ENCODE assay signal across 11 mouse cellular contexts in genomic region chr13:81640881-81641280, GRCm38 (mm10). TPM values are rescaled to one million over a fixed set of nuclear protein-coding genes. Genes with fewer than 3 reads are reported as not detected.
DNase-seq lines count a peak whose midpoint lies in the region; ATAC-seq and TF ChIP-seq lines count a peak whose summit lies in the region.
"Had no signal": no experiment of that assay in that cellular context is flagged by ENCODE, and none has a peak within 500 bp of the region (broad histone marks: within the 10 kb centered on the region; RNA-seq: fewer than 3 reads in every experiment).

No protein-coding gene starts in this region.

- peak overlapping the region; percentile 51 for H3K4me2 ChIP-seq in forebrain, embryonic 13.5 days
- H3K4me2 ChIP-seq in midbrain, embryonic 14.5 days (ENCODE audit: low read length): peak overlapping the region; percentile 47; the same call in 1 of the 2 replicates

- H3K4me1 ChIP-seq in ES-Bruce4 (ENCODE audit: control insufficient read depth, insufficient read depth, low read length): peaks cover 2% of the 10 kb centered on the region
- peaks cover 30% of the 10 kb centered on the region for H3K4me1 ChIP-seq in forebrain, embryonic 13.5 days
- H3K4me1 ChIP-seq in midbrain, embryonic 14.5 days (ENCODE audit: control insufficient read depth, insufficient read depth, low read length): peaks cover 9% of the 10 kb centered on the region; the same call in 1 of the 2 replicates

- H3K9ac ChIP-seq in ES-Bruce4 (ENCODE audit: low read depth, poor library complexity, severe bottlenecking): 0 out of 2 replicates have a peak overlapping the region, but pooled peaks have one; percentile 39
- no peak overlapping the region for H3K9ac ChIP-seq in forebrain, embryonic 13.5 days
- no peak overlapping the region for H3K9ac ChIP-seq in midbrain, embryonic 14.5 days (replicated peaks; ENCODE audit: low read length)

- peaks cover 2% of the 10 kb centered on the region; the same call in 1 of the 2 replicates for H3K36me3 ChIP-seq in ES-Bruce4 (ENCODE audit: control insufficient read depth, insufficient read depth, low read length, poor library complexity, severe bottlenecking)
- H3K36me3 ChIP-seq in forebrain, embryonic 13.5 days (ENCODE audit: poor library complexity, severe bottlenecking): no peaks in the 10 kb centered on the region
- no peaks in the 10 kb centered on the region for H3K36me3 ChIP-seq in midbrain, embryonic 14.5 days (ENCODE audit: control insufficient read depth, insufficient read depth, low read length)

- ATAC-seq in forebrain, embryonic 13.5 days: peak; percentile 36
- ATAC-seq in midbrain, embryonic 14.5 days (ENCODE audit: low FRiP score, low TSS enrichment): no peak
- ATAC-seq in activated CD4-positive, CD25-positive, alpha-beta regulatory T cell, adult 4 months: no peak

- no peak for TF ChIP-seq POLR2A in ES-Bruce4 (IDR thresholded peaks at IDR 0.05; ENCODE audit: insufficient read depth, low read length)

- no peak overlapping the region for H3K27ac ChIP-seq in ES-Bruce4 (ENCODE audit: insufficient read depth, low read length)
- peak overlapping the region; percentile 75 for H3K27ac ChIP-seq in forebrain, embryonic 13.5 days
- no peak overlapping the region for H3K27ac ChIP-seq in midbrain, embryonic 14.5 days (replicated peaks; ENCODE audit: low read depth, low read length)
- H3K27ac ChIP-seq: macrophage had no signal

- H3K9me3 ChIP-seq in ES-Bruce4 (replicated peaks; ENCODE audit: control insufficient read depth, insufficient read depth, low read length, poor library complexity, severe bottlenecking): no peaks in the 10 kb centered on the region
- H3K9me3 ChIP-seq in forebrain, embryonic 13.5 days (replicated peaks): no peaks in the 10 kb centered on the region
- H3K9me3 ChIP-seq in midbrain, embryonic 14.5 days (ENCODE audit: control insufficient read depth, low read length): no peaks in the 10 kb centered on the region

- WGBS in forebrain, embryonic 13.5 days: 26% methylated on average over 6 of the region's 6 CpGs
- 42% methylated on average over 6 of the region's 6 CpGs for WGBS in midbrain, embryonic 14.5 days

- no peak overlapping the region for H3K4me3 ChIP-seq in ES-Bruce4 (ENCODE audit: low read depth, low read length)
- no peak overlapping the region for H3K4me3 ChIP-seq in forebrain, embryonic 13.5 days
- no peak overlapping the region for H3K4me3 ChIP-seq in midbrain, embryonic 14.5 days (replicated peaks; ENCODE audit: low read depth, low read length)

- DNase-seq in 3T3-L1 (ENCODE audit: low read depth, low spot score) (peak; percentile 45), adipocyte (ENCODE audit: low spot score) (no peak)
- peak; percentile 26 for DNase-seq in midbrain, embryonic 14.5 days
- DNase-seq in cerebellum, adult 18-20 months: no peak
- DNase-seq: cerebellum, postnatal 25 days; heart, adult 18-20 months; heart, postnatal 4 days had no signal

- H3K27me3 ChIP-seq in ES-Bruce4 (ENCODE audit: control insufficient read depth, insufficient read depth, low read length, poor library complexity, severe bottlenecking): no peaks in the 10 kb centered on the region
- no peaks in the 10 kb centered on the region for H3K27me3 ChIP-seq in forebrain, embryonic 13.5 days
- H3K27me3 ChIP-seq in midbrain, embryonic 14.5 days (ENCODE audit: control insufficient read depth, insufficient read depth, low read length): no peaks in the 10 kb centered on the region

- TF ChIP-seq EP300 in ES-Bruce4 (IDR thresholded peaks at IDR 0.05; ENCODE audit: insufficient read depth, low read depth, low read length): no peak

- TF ChIP-seq CTCF in ES-Bruce4 (IDR thresholded peaks at IDR 0.05; ENCODE audit: low read depth, low read length): no peak

RNA-seq across cellular contexts. Expression of gene Adgrv1, which starts 7.9 kb away (rescaled TPM):
- polyA plus RNA-seq in ES-Bruce4 (2011; ENCODE audit: insufficient read depth, insufficient read length, low read depth, missing spikeins): 11.3 and 14.2 TPM in 2 replicates
- 31.3 and 36.8 TPM in 2 replicates for polyA plus RNA-seq in forebrain, embryonic 13.5 days (2015; fragmentation: Nextera tagmentation; extraction: Ambion mirVana)
- polyA plus RNA-seq in midbrain, embryonic 14.5 days (2014; fragmentation: Nextera tagmentation; extraction: Ambion mirVana): 9.4 and 16.7 TPM in 2 replicates
- polyA plus RNA-seq in activated CD4-positive, CD25-positive, alpha-beta regulatory T cell, adult 4 months (2017; shearing (Covaris generic)): under 1 TPM in 1 of 2 experiments, not detected in 1; 0.66 TPM
- polyA plus RNA-seq: macrophage had no signal

RNA-seq across cellular contexts. Expression of gene Lysmd3, which starts 16.6 kb away (rescaled TPM):
- polyA plus RNA-seq in ES-Bruce4 (2011; ENCODE audit: insufficient read depth, insufficient read length, low read depth, missing spikeins): 21.0 and 28.7 TPM in 2 replicates
- polyA plus RNA-seq in forebrain, embryonic 13.5 days (2015; fragmentation: Nextera tagmentation; extraction: Ambion mirVana): 20.7 and 22.0 TPM in 2 replicates
- 16.6 and 25.8 TPM in 2 replicates for polyA plus RNA-seq in midbrain, embryonic 14.5 days (2014; fragmentation: Nextera tagmentation; extraction: Ambion mirVana)
- 10 to 100 TPM; 14.3 to 17.2 TPM for polyA plus RNA-seq in activated CD4-positive, CD25-positive, alpha-beta regulatory T cell, adult 4 months (2017; shearing (Covaris generic))

Comparison
In these comparisons a context has a peak if more than half of its experiments do, and no peak if none do; other contexts are left out.
1. DNase-seq: peak in 3T3-L1 (single experiment) and midbrain, embryonic 14.5 days (single experiment); none in adipocyte (single experiment) and cerebellum, adult 18-20 months (0 of 2).